Mouse (Mus musculus) cerebellum, adult 2 months (tissue): ENCODE measurements around the gene Sgk2.

ENCODE experiments used
- CTCF ChIP-seq: fragments of 200-500 bp; IDR thresholded peaks from 2 replicates; pipeline ENCODE4 v1.5.1; 2011; ENCODE audit warnings: low read depth, mild to moderate bottlenecking, control low read depth, low read length, moderate library complexity, borderline replicate concordance; ENCODE audit not compliant: insufficient read depth
- POLR2A ChIP-seq: fragments of 200-500 bp; IDR thresholded peaks from 2 replicates; pipeline ENCODE4 v1.6.1; 2011; ENCODE audit warnings: low read length, control low read depth, borderline replicate concordance; ENCODE audit not compliant: insufficient read depth

- no peak for TF ChIP-seq POLR2A
- TF ChIP-seq CTCF = no peak
Observed at GRCm38 (mm10) chr2:162956843-162957242, 30.3 kb upstream of the Sgk2 start.
